Mouse (Mus musculus) E14TG2a.4 (cell line): ENCODE data around the gene March4.

Experiments used
- H3K27me3 ChIP-seq: 2 replicates; pipeline ENCODE4 v1.6.1; 2014; ENCODE audit warnings: low read length, control low read depth; ENCODE audit not compliant: insufficient read depth
- H3K36me3 ChIP-seq: 2 replicates; pipeline ENCODE4 v1.6.1; 2014; ENCODE audit warnings: low read length, control low read depth; ENCODE audit not compliant: insufficient read depth
- H3K4me1 ChIP-seq: replicated peaks from 2 replicates; pipeline ENCODE4 v1.6.1; 2014; ENCODE audit warnings: low read depth, low read length, control low read depth
- H3K4me3 ChIP-seq: replicated peaks from 2 replicates; pipeline ENCODE4 v1.5.1; 2014; ENCODE audit warnings: mild to moderate bottlenecking, low read length
- H3K9me3 ChIP-seq: 2 replicates; pipeline ENCODE4 v1.6.1; 2014; ENCODE audit warnings: low read length, control low read depth
- CTCF ChIP-seq: conservative IDR thresholded peaks from 2 replicates; pipeline ENCODE4 v1.5.1; 2014; ENCODE audit warnings: low read length
- NANOG ChIP-seq: IDR thresholded peaks from 2 replicates; pipeline ENCODE4 v1.6.1; 2014; ENCODE audit warnings: borderline replicate concordance, low read length, mixed read lengths
- POU5F1 ChIP-seq: IDR thresholded peaks from 2 replicates; pipeline ENCODE4 v1.6.1; 2014; ENCODE audit warnings: low read length, borderline replicate concordance

The March4 gene

DNA sequence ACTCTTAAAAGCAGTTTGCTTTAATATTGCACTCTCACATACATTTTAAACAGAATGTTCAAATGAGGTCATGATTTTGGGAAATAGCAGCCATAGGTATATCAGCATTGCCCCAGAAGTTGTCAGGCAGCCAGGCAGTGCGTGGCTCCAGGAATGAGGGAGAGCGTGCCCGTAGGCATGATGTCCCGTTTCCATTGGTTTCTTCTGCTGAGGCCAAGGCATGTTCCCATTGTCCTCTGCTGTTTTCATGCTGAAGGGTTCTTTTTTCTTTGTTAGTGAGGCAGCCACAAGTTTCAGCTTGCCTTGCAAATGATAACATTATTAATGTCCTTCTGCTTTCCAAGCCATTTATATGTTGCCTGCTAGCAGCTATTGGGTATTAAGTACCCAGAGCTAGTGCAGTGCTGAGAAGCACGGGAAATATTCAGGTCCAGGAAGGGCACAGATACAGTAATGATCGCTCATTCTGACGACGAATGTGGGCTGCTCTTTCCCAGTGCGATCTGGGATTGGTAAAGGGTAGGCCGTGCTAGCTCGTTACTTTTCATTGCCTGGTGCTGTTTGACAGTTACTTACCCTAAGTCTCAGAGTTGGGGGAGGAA lies 156.9 kb downstream of the March4 start:
- H3K4me1 ChIP-seq: peaks cover 16% of the 10 kb centered on the region
- H3K9me3 ChIP-seq: no peaks in the 10 kb centered on the region
- no peaks in the 10 kb centered on the region for H3K27me3 ChIP-seq
- H3K36me3 ChIP-seq: peaks cover 79% of the 10 kb centered on the region
- no peak for TF ChIP-seq POU5F1
- TF ChIP-seq CTCF: no peak
- TF ChIP-seq NANOG: no peak
- H3K4me3 ChIP-seq: no peak overlapping the region

DNA sequence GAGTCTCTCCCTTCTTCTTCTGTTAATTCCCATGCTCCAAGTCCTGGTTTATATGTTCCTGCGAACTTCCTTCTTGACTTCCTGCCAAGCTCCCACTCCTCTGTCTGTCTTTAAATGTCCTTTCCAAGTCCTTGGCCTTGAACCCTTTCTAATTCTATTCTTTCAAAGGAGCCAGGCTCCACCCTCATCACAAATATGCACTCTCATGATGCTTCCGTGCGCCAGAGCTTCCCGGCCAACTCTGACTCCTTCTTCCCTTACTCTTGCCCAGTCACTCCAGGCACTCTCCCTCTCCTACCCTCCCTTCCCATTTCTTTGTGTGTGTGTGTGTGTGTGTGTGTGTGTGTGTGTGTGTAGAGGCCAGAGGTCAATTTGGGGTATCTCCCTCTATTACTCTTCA lies 158.6 kb downstream of the March4 start:
- TF ChIP-seq POU5F1 (no peak), CTCF (no peak), NANOG (no peak)
- peaks cover 63% of the 10 kb centered on the region for H3K36me3 ChIP-seq
- peaks cover 26% of the 10 kb centered on the region for H3K4me1 ChIP-seq
- H3K9me3 ChIP-seq: no peaks in the 10 kb centered on the region
- H3K27me3 ChIP-seq: no peaks in the 10 kb centered on the region
- H3K4me3 ChIP-seq: no peak overlapping the region
